ENCODE assay signal across 7 mouse cellular contexts in the genomic region with DNA sequence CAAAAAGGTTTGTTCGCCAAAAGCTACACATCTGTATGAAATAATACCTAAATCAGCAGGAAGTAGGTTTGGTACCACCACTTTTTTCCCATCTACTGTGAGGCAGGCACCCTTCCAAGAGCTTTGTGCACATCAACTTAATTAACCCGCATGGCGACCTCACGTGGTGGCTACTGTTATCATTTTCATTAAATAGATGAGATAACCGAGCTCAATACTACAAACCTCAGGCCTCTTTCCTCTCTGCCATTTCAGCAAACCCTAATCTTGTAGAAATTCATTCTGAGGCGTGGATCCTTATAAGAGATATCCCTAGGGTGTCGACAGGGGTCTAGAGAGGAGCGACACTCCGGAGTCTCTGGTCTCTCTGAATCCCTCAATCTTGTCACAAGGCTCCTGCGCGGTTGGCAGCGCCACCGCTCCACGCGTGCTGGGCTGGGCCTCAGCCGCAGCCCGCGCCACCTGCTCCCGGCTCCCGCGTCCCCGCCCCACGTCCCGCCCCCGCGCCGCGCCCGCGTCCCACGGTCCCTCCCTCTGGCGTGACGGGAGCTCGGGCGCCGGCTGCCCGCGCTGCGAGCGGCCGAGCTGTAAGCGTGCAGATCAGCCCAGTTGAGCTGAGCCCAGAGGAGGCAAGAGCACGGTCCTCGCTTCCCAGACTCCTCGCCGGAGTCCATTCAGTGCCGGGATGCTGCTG. TPM values are rescaled to one million over a fixed set of nuclear protein-coding genes. Genes with fewer than 3 reads are reported as not detected.
DNase-seq lines count a peak whose midpoint lies in the region; ATAC-seq and TF ChIP-seq lines count a peak whose summit lies in the region.

A gene (plus strand): TSS at position 533 of the 694 bp plus-strand sequence.

- DNase-seq in adrenal gland, postnatal 14 days = peak; percentile 80
- peak; percentile 89 to 91 for DNase-seq in cerebellum, postnatal 14 days
- peak; percentile 51 to 58 for DNase-seq in frontal cortex, postnatal 25 days (ENCODE audit: low spot score in 2 of 2)
- DNase-seq in left cerebral cortex, postnatal 25 days (ENCODE audit: low spot score in 2 of 2) = peak; percentile 82 to 84
- peak; percentile 84 for DNase-seq in right cerebral cortex, postnatal 25 days

- ATAC-seq in intestine, postnatal 0 days = peak; percentile 81

- intact Hi-C loops in left cerebral cortex, postnatal 25 days (cut with DNase I) = loop anchor here (2.0 to 10.0 kb wide), 3 partner anchors 105 to 271 kb away; a partner anchor contains a TSS

- 0 out of 2 replicates have a peak, but pooled peaks have one; percentile 9 for TF ChIP-seq CTCF in intestine, postnatal 0 days (IDR thresholded peaks at IDR 0.05; ENCODE audit: low read depth)

- WGBS in intestine, postnatal 0 days = 1% methylated on average over 47 of the region's 47 CpGs

- no peaks in the 10 kb centered on the region for H3K36me3 ChIP-seq in intestine, postnatal 0 days (ENCODE audit: control insufficient read depth, insufficient read depth)
- no peaks in the 10 kb centered on the region for H3K36me3 ChIP-seq in megakaryocyte, embryonic 14.5 days (replicated peaks; ENCODE audit: low read length)

- peak within 1 kb of the TSS; percentile 34; the same call in 1 of the 2 replicates for H3K9ac ChIP-seq in intestine, postnatal 0 days (ENCODE audit: low read depth, low read length)

- H3K4me3 ChIP-seq in intestine, postnatal 0 days (ENCODE audit: low read depth, low read length) = peak within 1 kb of the TSS; percentile 63
- peak within 1 kb of the TSS; percentile 96 for H3K4me3 ChIP-seq in megakaryocyte, embryonic 14.5 days (replicated peaks)

- no peaks in the 10 kb centered on the region for H3K4me1 ChIP-seq in intestine, postnatal 0 days (replicated peaks; ENCODE audit: control insufficient read depth, insufficient read depth, low read length)
- peaks cover 40% of the 10 kb centered on the region for H3K4me1 ChIP-seq in megakaryocyte, embryonic 14.5 days

- peak within 1 kb of the TSS; percentile 93 for H3K4me2 ChIP-seq in intestine, postnatal 0 days (replicated peaks; ENCODE audit: low read depth)

- H3K27ac ChIP-seq in intestine, postnatal 0 days (ENCODE audit: low read depth, low read length) = no peak within 1 kb of the TSS

- no peaks in the 10 kb centered on the region for H3K9me3 ChIP-seq in intestine, postnatal 0 days (ENCODE audit: control insufficient read depth)
- 0 out of 2 replicates have a peak, but pooled peaks cover 1% of the 10 kb centered on the region for H3K9me3 ChIP-seq in megakaryocyte, embryonic 14.5 days

- peaks cover 6% of the 10 kb centered on the region for H3K27me3 ChIP-seq in intestine, postnatal 0 days (replicated peaks; ENCODE audit: control insufficient read depth, insufficient read depth, low read length)
- H3K27me3 ChIP-seq in megakaryocyte, embryonic 14.5 days (replicated peaks) = peaks cover 19% of the 10 kb centered on the region

RNA-seq across cellular contexts. Expression of the gene that starts here (rescaled TPM):
- total RNA-seq in adrenal gland, postnatal 14 days (2021) = 13.6 and 14.1 TPM in 2 replicates
- 1.2 and 1.6 TPM in 2 replicates for polyA plus RNA-seq in intestine, postnatal 0 days (2015; fragmentation: Nextera tagmentation; extraction: Ambion mirVana)
- 10 to 100 TPM; 32.2 to 36.9 TPM for total RNA-seq in left cerebral cortex, postnatal 25 days (2021)
- polyA plus RNA-seq in megakaryocyte, embryonic 14.5 days (2012; ENCODE audit: insufficient read depth, low replicate concordance) = 0.09 TPM in 1 of 2 replicates, not detected in the other
